ENCODE assay signal across 12 mouse cellular contexts in genomic region chr19:14225061-14225696, GRCm38 (mm10).
DNase-seq lines count a peak whose midpoint lies in the region; ATAC-seq lines count a peak whose summit lies in the region.
"Had no signal": no experiment of that assay in that cellular context is flagged by ENCODE, and none has a peak within 500 bp of the region (broad histone marks: within the 10 kb centered on the region; RNA-seq: fewer than 3 reads in every experiment).

No protein-coding gene starts in this region.

- no peak overlapping the region for H3K27ac ChIP-seq in embryonic facial prominence, embryonic 14.5 days (replicated peaks; ENCODE audit: low read depth, low read length)
- H3K27ac ChIP-seq in embryonic facial prominence, embryonic 10.5 days (replicated peaks): no peak overlapping the region
- H3K27ac ChIP-seq in midbrain, embryonic 11.5 days (ENCODE audit: low read depth, low read length): no peak overlapping the region
- H3K27ac ChIP-seq: neural tube, embryonic 12.5 days; stomach, embryonic 15.5 days had no signal

- no peak overlapping the region for H3K4me2 ChIP-seq in embryonic facial prominence, embryonic 14.5 days (ENCODE audit: low read depth, low read length)
- H3K4me2 ChIP-seq in midbrain, embryonic 11.5 days: no peak overlapping the region
- H3K4me2 ChIP-seq: neural tube, embryonic 12.5 days; stomach, embryonic 15.5 days had no signal

- ATAC-seq in embryonic facial prominence, embryonic 14.5 days (ENCODE audit: low read depth): peak; percentile 45
- no peak for ATAC-seq in midbrain, embryonic 11.5 days (ENCODE audit: low FRiP score)
- ATAC-seq: intestine, embryonic 16.5 days had no signal

- intact Hi-C loops in gastrocnemius, postnatal 14 days (cut with DNase I; ENCODE audit: low total_unique reads): no loop called here
- intact Hi-C loops in left cerebral cortex, postnatal 25 days (cut with DNase I): no loop called here

- H3K4me1 ChIP-seq in embryonic facial prominence, embryonic 14.5 days (ENCODE audit: control insufficient read depth, insufficient read depth, low read length): peaks cover 3% of the 10 kb centered on the region; the same call in 1 of the 2 replicates
- H3K4me1 ChIP-seq in embryonic facial prominence, embryonic 10.5 days: peaks cover 14% of the 10 kb centered on the region
- no peaks in the 10 kb centered on the region for H3K4me1 ChIP-seq in midbrain, embryonic 11.5 days (ENCODE audit: control insufficient read depth, insufficient read depth, low read length)
- H3K4me1 ChIP-seq: neural tube, embryonic 12.5 days; stomach, embryonic 15.5 days had no signal

- no peaks in the 10 kb centered on the region for H3K36me3 ChIP-seq in embryonic facial prominence, embryonic 14.5 days (ENCODE audit: control insufficient read depth, insufficient read depth, low read length)
- H3K36me3 ChIP-seq in embryonic facial prominence, embryonic 10.5 days (replicated peaks): no peaks in the 10 kb centered on the region
- no peaks in the 10 kb centered on the region for H3K36me3 ChIP-seq in midbrain, embryonic 11.5 days (ENCODE audit: control insufficient read depth, insufficient read depth, low read length)
- H3K36me3 ChIP-seq: neural tube, embryonic 12.5 days; stomach, embryonic 15.5 days had no signal

- H3K9ac ChIP-seq in embryonic facial prominence, embryonic 14.5 days (ENCODE audit: low read depth, low read length): no peak overlapping the region
- H3K9ac ChIP-seq in midbrain, embryonic 11.5 days (ENCODE audit: low read length): no peak overlapping the region
- H3K9ac ChIP-seq: neural tube, embryonic 12.5 days; stomach, embryonic 15.5 days had no signal

- no peaks in the 10 kb centered on the region for H3K27me3 ChIP-seq in embryonic facial prominence, embryonic 14.5 days (replicated peaks; ENCODE audit: control insufficient read depth, insufficient read depth, low read length)
- H3K27me3 ChIP-seq in embryonic facial prominence, embryonic 10.5 days (replicated peaks; ENCODE audit: low read depth, poor library complexity, severe bottlenecking): no peaks in the 10 kb centered on the region
- H3K27me3 ChIP-seq in midbrain, embryonic 11.5 days (ENCODE audit: control insufficient read depth, insufficient read depth, low read length): no peaks in the 10 kb centered on the region
- H3K27me3 ChIP-seq: neural tube, embryonic 12.5 days; stomach, embryonic 15.5 days had no signal

- H3K4me3 ChIP-seq in embryonic facial prominence, embryonic 14.5 days (ENCODE audit: low read depth, low read length): no peak overlapping the region
- H3K4me3 ChIP-seq in embryonic facial prominence, embryonic 10.5 days: no peak overlapping the region
- H3K4me3 ChIP-seq in midbrain, embryonic 11.5 days (ENCODE audit: low read depth, low read length): no peak overlapping the region
- H3K4me3 ChIP-seq: neural tube, embryonic 12.5 days; stomach, embryonic 15.5 days had no signal

- WGBS in embryonic facial prominence, embryonic 14.5 days: 40% methylated on average over 6 of the region's 6 CpGs
- 67% methylated on average over 6 of the region's 6 CpGs for WGBS in embryonic facial prominence, embryonic 10.5 days
- WGBS in midbrain, embryonic 11.5 days: 69% methylated on average over 6 of the region's 6 CpGs

- no peaks in the 10 kb centered on the region for H3K9me3 ChIP-seq in embryonic facial prominence, embryonic 14.5 days (ENCODE audit: control insufficient read depth, low read length)
- no peaks in the 10 kb centered on the region for H3K9me3 ChIP-seq in embryonic facial prominence, embryonic 10.5 days
- no peaks in the 10 kb centered on the region for H3K9me3 ChIP-seq in midbrain, embryonic 11.5 days (ENCODE audit: control insufficient read depth, low read length)
- H3K9me3 ChIP-seq: neural tube, embryonic 12.5 days; stomach, embryonic 15.5 days had no signal

- DNase-seq in embryonic facial prominence, embryonic 14.5 days (ENCODE audit: low spot score): peak; percentile 39
- no peak for DNase-seq in embryonic facial prominence, embryonic 10.5 days (ENCODE audit: low spot score)
- DNase-seq in A20 (ENCODE audit: low read depth, low spot score): peak; percentile 84
- DNase-seq in gastrocnemius, postnatal 14 days: peak; percentile 62
- DNase-seq in left cerebral cortex, postnatal 25 days (ENCODE audit: low spot score in 2 of 2): peak; percentile 32 to 89
- no peak for DNase-seq in lung, postnatal 25 days (ENCODE audit: low spot score)
- DNase-seq in midbrain, embryonic 11.5 days (ENCODE audit: low spot score, missing footprints): no peak
- DNase-seq in ovary, postnatal 10 days (ENCODE audit: low spot score): no peak
- DNase-seq: lung, postnatal 14 days had no signal

Comparison
In these comparisons a context has a peak if more than half of its experiments do, and no peak if none do; other contexts are left out.
1. DNase-seq: peak in embryonic facial prominence, embryonic 14.5 days (single experiment), A20 (single experiment), gastrocnemius, postnatal 14 days (single experiment) and left cerebral cortex, postnatal 25 days (2 of 2); none in embryonic facial prominence, embryonic 10.5 days (single experiment), lung, postnatal 25 days (single experiment), midbrain, embryonic 11.5 days (single experiment) and ovary, postnatal 10 days (single experiment).